Mouse (Mus musculus): ENCODE results near the gene Tmem131.

- no peak for TF ChIP-seq UBTF (IDR thresholded peaks at IDR 0.05; ENCODE audit: low read depth, low read length)
- TF ChIP-seq POLR2A (IDR thresholded peaks at IDR 0.05; ENCODE audit: low read depth, low read length) = no peak
- no peak for TF ChIP-seq POLR2AphosphoS2 (IDR thresholded peaks at IDR 0.05; ENCODE audit: low read depth, low read length)
- no peak for TF ChIP-seq USF1 (IDR thresholded peaks at IDR 0.05; ENCODE audit: low read depth, low read length)
- TF ChIP-seq CTCF (conservative IDR thresholded peaks at IDR 0.05 in 1 of 2, IDR thresholded peaks at IDR 0.05 in 1 of 2; ENCODE audit: low read depth in 2 of 2, low read length in 2 of 2) = no peak
- no peak for TF ChIP-seq E2F4 (IDR thresholded peaks at IDR 0.05; ENCODE audit: insufficient replicate concordance, low read depth, low read length)
- no peak for TF ChIP-seq CHD2 (IDR thresholded peaks at IDR 0.05; ENCODE audit: low read length)
- TF ChIP-seq JUND (conservative IDR thresholded peaks at IDR 0.05; ENCODE audit: low read depth, low read length) = no peak
- TF ChIP-seq EP300 (IDR thresholded peaks at IDR 0.05; ENCODE audit: low read length) = peak; percentile 60
- 0 out of 2 replicates have a peak, but pooled peaks have one; percentile 30 for TF ChIP-seq MAX (IDR thresholded peaks at IDR 0.05; ENCODE audit: low read length)
- TF ChIP-seq ZMIZ1 (IDR thresholded peaks at IDR 0.05; ENCODE audit: low read depth, low read length) = no peak
Measured at GRCm38 (mm10) chr1:36883805-36884204, 59.7 kb downstream of the Tmem131 start.

Measured in CH12.LX (cell line).